Comparison of ENCODE assay signal across 8 mouse cellular contexts in genomic region chr8:84501671-84502308, GRCm38 (mm10).
DNase-seq lines count a peak whose midpoint lies in the region; ATAC-seq and TF ChIP-seq lines count a peak whose summit lies in the region.

No protein-coding gene starts in this region.

- no peaks in the 10 kb centered on the region for H3K27me3 ChIP-seq in kidney, embryonic 14.5 days (ENCODE audit: control insufficient read depth, insufficient read depth, low read length)
- no peaks in the 10 kb centered on the region for H3K27me3 ChIP-seq in E14TG2a.4 (ENCODE audit: insufficient read depth, low read length)

- no peak overlapping the region for H3K4me2 ChIP-seq in kidney, embryonic 14.5 days (replicated peaks; ENCODE audit: low read depth, low read length)

- WGBS in kidney, embryonic 14.5 days = 76% methylated on average over 10 of the region's 10 CpGs

- no peak overlapping the region for H3K27ac ChIP-seq in kidney, embryonic 14.5 days (ENCODE audit: low read depth, low read length)

- H3K9me3 ChIP-seq in kidney, embryonic 14.5 days (ENCODE audit: control insufficient read depth, low read length) = no peaks in the 10 kb centered on the region
- no peaks in the 10 kb centered on the region for H3K9me3 ChIP-seq in E14TG2a.4 (ENCODE audit: low read length)

- no peaks in the 10 kb centered on the region for H3K36me3 ChIP-seq in kidney, embryonic 14.5 days (ENCODE audit: control insufficient read depth, insufficient read depth, low read length)
- H3K36me3 ChIP-seq in E14TG2a.4 (ENCODE audit: insufficient read depth, low read length) = no peaks in the 10 kb centered on the region

- H3K9ac ChIP-seq in kidney, embryonic 14.5 days (ENCODE audit: low read depth, low read length) = no peak overlapping the region

- no peaks in the 10 kb centered on the region for H3K4me1 ChIP-seq in kidney, embryonic 14.5 days (ENCODE audit: control insufficient read depth, insufficient read depth, low read length)
- H3K4me1 ChIP-seq in E14TG2a.4 (replicated peaks; ENCODE audit: low read depth, low read length) = peaks cover 14% of the 10 kb centered on the region

- no peak for TF ChIP-seq CTCF in E14TG2a.4 (conservative IDR thresholded peaks at IDR 0.05; ENCODE audit: low read length)

- DNase-seq in kidney, adult 11 months = peak; percentile 42
- peak; percentile 71 for DNase-seq in adrenal gland, adult 8-10 months
- peak; percentile 81 to 85 for DNase-seq in heart, adult 9 months (ENCODE audit: low spot score in 2 of 2)
- DNase-seq in neural tube, embryonic 10.5 days (ENCODE audit: extremely low spot score, low spot score) = peak; percentile 14
- no peak for DNase-seq in frontal cortex, postnatal 14 days (ENCODE audit: low spot score in 2 of 2)
- DNase-seq in right cerebral cortex, postnatal 25 days = no peak

- ATAC-seq in kidney, embryonic 14.5 days (ENCODE audit: low FRiP score, low TSS enrichment) = no peak

- H3K4me3 ChIP-seq in kidney, embryonic 14.5 days (ENCODE audit: low read length) = no peak overlapping the region
- peak overlapping the region; percentile 78 for H3K4me3 ChIP-seq in E14TG2a.4 (replicated peaks; ENCODE audit: low read length)

Comparison
In these comparisons a context has a peak if more than half of its experiments do, and no peak if none do; other contexts are left out.
1. DNase-seq: peak in kidney, adult 11 months (single experiment), adrenal gland, adult 8-10 months (single experiment), heart, adult 9 months (2 of 2) and neural tube, embryonic 10.5 days (single experiment); none in frontal cortex, postnatal 14 days (0 of 2) and right cerebral cortex, postnatal 25 days (single experiment).